Mouse (Mus musculus): ENCODE results near the gene Atxn1.
A peak's percentile ranks its signal among the peaks of the same experiment; 100 is the strongest.

Gene Atxn1

GRCm38 (mm10) chr13:45692440-45692839, 272.4 kb downstream of the Atxn1 start:
- DNase-seq (ENCODE audit: extremely low read depth, insufficient read length, low spot score) = no peak

GRCm38 (mm10) chr13:45690426-45690825, 274.4 kb downstream of the Atxn1 start:
- no peak for DNase-seq (ENCODE audit: extremely low read depth, insufficient read length, low spot score)

- no peak for DNase-seq (ENCODE audit: extremely low read depth, insufficient read length, low spot score)
Observed at GRCm38 (mm10) chr13:45688864-45689263, 275.9 kb downstream of the Atxn1 start.

GRCm38 (mm10) chr13:45687581-45687980, 277.2 kb downstream of the Atxn1 start:
- DNase-seq (ENCODE audit: extremely low read depth, insufficient read length, low spot score) = no peak

GRCm38 (mm10) chr13:45686309-45686582, 278.6 kb downstream of the Atxn1 start:
- no peak for DNase-seq (ENCODE audit: extremely low read depth, insufficient read length, low spot score)

- no peak for DNase-seq (ENCODE audit: extremely low read depth, insufficient read length, low spot score)
Observed at GRCm38 (mm10) chr13:45685575-45686308, 279.1 kb downstream of the Atxn1 start.

- DNase-seq (ENCODE audit: extremely low read depth, insufficient read length, low spot score) = peak; percentile 71
Observed at GRCm38 (mm10) chr13:45684891-45685311, 279.9 kb downstream of the Atxn1 start.

- peak; percentile 22 for DNase-seq (ENCODE audit: extremely low read depth, insufficient read length, low spot score)
Observed at GRCm38 (mm10) chr13:45683991-45684390, 280.8 kb downstream of the Atxn1 start.

GRCm38 (mm10) chr13:45681196-45681595, 283.6 kb downstream of the Atxn1 start:
- no peak for DNase-seq (ENCODE audit: extremely low read depth, insufficient read length, low spot score)

- no peak for DNase-seq (ENCODE audit: extremely low read depth, insufficient read length, low spot score)
Observed at GRCm38 (mm10) chr13:45680651-45681050, 284.2 kb downstream of the Atxn1 start.

- DNase-seq (ENCODE audit: extremely low read depth, insufficient read length, low spot score) = no peak
Observed at GRCm38 (mm10) chr13:45679096-45679495, 285.7 kb downstream of the Atxn1 start.

GRCm38 (mm10) chr13:45672628-45673027, 292.2 kb downstream of the Atxn1 start:
- DNase-seq (ENCODE audit: extremely low read depth, insufficient read length, low spot score) = no peak

- DNase-seq (ENCODE audit: extremely low read depth, insufficient read length, low spot score) = no peak
Observed at GRCm38 (mm10) chr13:45669969-45670368, 294.8 kb downstream of the Atxn1 start.

GRCm38 (mm10) chr13:45662852-45663251, 302.0 kb downstream of the Atxn1 start:
- DNase-seq (ENCODE audit: extremely low read depth, insufficient read length, low spot score) = no peak

- DNase-seq (ENCODE audit: extremely low read depth, insufficient read length, low spot score) = no peak
Observed at GRCm38 (mm10) chr13:45662216-45662615, 302.6 kb downstream of the Atxn1 start.

- DNase-seq (ENCODE audit: extremely low read depth, insufficient read length, low spot score) = no peak
Observed at GRCm38 (mm10) chr13:45661283-45662185, 303.3 kb downstream of the Atxn1 start.

- DNase-seq (ENCODE audit: extremely low read depth, insufficient read length, low spot score) = no peak
Observed at GRCm38 (mm10) chr13:45659813-45660212, 305.0 kb downstream of the Atxn1 start.

GRCm38 (mm10) chr13:45658343-45658742, 306.5 kb downstream of the Atxn1 start:
- no peak for DNase-seq (ENCODE audit: extremely low read depth, insufficient read length, low spot score)

- no peak for DNase-seq (ENCODE audit: extremely low read depth, insufficient read length, low spot score)
Observed at GRCm38 (mm10) chr13:45657176-45657575, 307.6 kb downstream of the Atxn1 start.

- DNase-seq (ENCODE audit: extremely low read depth, insufficient read length, low spot score) = no peak
Observed at GRCm38 (mm10) chr13:45651652-45652241, 313.1 kb downstream of the Atxn1 start.

GRCm38 (mm10) chr13:45649197-45649812, 315.5 kb downstream of the Atxn1 start:
- DNase-seq (ENCODE audit: extremely low read depth, insufficient read length, low spot score) = no peak
